Mouse (Mus musculus) stomach, postnatal 0 days (tissue): ENCODE results near the gene Zfp524. TPM values are rescaled to one million over a fixed set of nuclear protein-coding genes. Genes with fewer than 3 reads are reported as not detected.

Source experiments
- ATAC-seq: fragments of 200-750 bp; cut with Nextera tagmentation; 2 replicates; pipeline ENCODE4 v1.8.0; 2017; ENCODE audit not compliant: low FRiP score, low TSS enrichment
- DNase-seq: peaks from one replicate; pipeline ENCODE4 v3.0.0-alpha.2; 2016; ENCODE audit warnings: low spot score
- H3K27ac ChIP-seq: fragments of 300-500 bp; sonication (generic); replicated peaks from 2 replicates; pipeline ENCODE4 v1.5.1; 2014; ENCODE audit warnings: mild to moderate bottlenecking, control low read depth
- H3K27me3 ChIP-seq: fragments of 300-500 bp; sonication (generic); 2 replicates; pipeline ENCODE4 v1.6.1; 2014; ENCODE audit warnings: low read length; ENCODE audit not compliant: control insufficient read depth, insufficient read depth
- H3K36me3 ChIP-seq: fragments of 300-500 bp; sonication (generic); 2 replicates; pipeline ENCODE4 v1.6.1; 2014; ENCODE audit warnings: low read length, mixed read lengths; ENCODE audit not compliant: control insufficient read depth, insufficient read depth
- H3K4me1 ChIP-seq: fragments of 300-500 bp; sonication (generic); replicated peaks from 2 replicates; pipeline ENCODE4 v1.6.1; 2014; ENCODE audit warnings: antibody characterized with exemption; ENCODE audit not compliant: control insufficient read depth, insufficient read depth
- H3K4me2 ChIP-seq: fragments of 300-500 bp; sonication (generic); replicated peaks from 2 replicates; pipeline ENCODE4 v1.6.1; 2014; ENCODE audit warnings: low read depth, mild to moderate bottlenecking, control low read depth, moderate library complexity
- H3K4me3 ChIP-seq: fragments of 300-500 bp; sonication (generic); 2 replicates; pipeline ENCODE4 v1.5.1; 2014; ENCODE audit warnings: low read depth, low read length, control low read depth
- H3K9ac ChIP-seq: fragments of 300-500 bp; sonication (generic); 2 replicates; pipeline ENCODE4 v1.6.1; 2014; ENCODE audit warnings: mild to moderate bottlenecking, low read length, control low read depth, mixed read lengths
- H3K9me3 ChIP-seq: fragments of 300-500 bp; sonication (generic); 2 replicates; pipeline ENCODE4 v1.6.1; 2016; ENCODE audit warnings: low read length; ENCODE audit not compliant: control insufficient read depth
- CTCF ChIP-seq: IDR thresholded peaks from 2 replicates; pipeline ENCODE4 v1.5.1; 2016; ENCODE audit warnings: antibody characterized with exemption, low read depth, mild to moderate bottlenecking, moderate library complexity
- EP300 ChIP-seq: optimal IDR thresholded peaks from 2 replicates; pipeline ENCODE3; 2016; ENCODE audit warnings: antibody characterized with exemption
- WGBS: fragments of 180-500 bp; shearing (Covaris S2); extraction: QIAGEN DNeasy Blood & Tissue Kit; methylation state at CpG from one replicate; pipeline ENCODE4 v1.1.7; 2014; 5-methylcytosine and 5-hydroxymethylcytosine counted together
- polyA plus RNA-seq: library from polyadenylated mRNA; unstranded; fragments of >200 nt; fragmentation: Nextera tagmentation; extraction: Ambion mirVana; gene quantifications from 2 replicates; pipeline ENCODE4 v1.2.1, GENCODE M21; 2015

Zfp524 gene
- polyA plus RNA-seq, 1 experiment from 2014 or later, result 14.0 TPM

- Histone ChIP-seq H3K9me3 (peaks cover 1% of the 10 kb centered on the region), H3K27me3 (no peaks in the 10 kb centered on the region), H3K36me3 (peaks cover 21% of the 10 kb centered on the region), H3K4me3 (no peak overlapping the region), H3K27ac (no peak overlapping the region), H3K4me1 (no peaks in the 10 kb centered on the region), H3K4me2 (no peak overlapping the region), H3K9ac (no peak overlapping the region)
- DNase-seq, result no peak
- TF ChIP-seq CTCF (no peak), EP300 (no peak)
- WGBS, result 96% methylated on average over 9 of the region's 9 CpGs
- no peak for ATAC-seq
Observed at GRCm38 (mm10) chr7:5036136-5036535, 21.9 kb downstream of the Zfp524 start.

GRCm38 (mm10) chr7:5037026-5037425 lies 22.8 kb downstream of the Zfp524 start:
- DNase-seq (no peak), ATAC-seq (no peak)
- no peak overlapping the region for H3K4me2 ChIP-seq
- H3K27me3 ChIP-seq, result no peaks in the 10 kb centered on the region
- TF ChIP-seq CTCF (no peak), EP300 (no peak)
- no peaks in the 10 kb centered on the region for H3K9me3 ChIP-seq
- no peak overlapping the region for H3K4me3 ChIP-seq
- WGBS, result 90% methylated on average over 7 of the region's 7 CpGs
- H3K27ac ChIP-seq, result no peak overlapping the region
- peaks cover 12% of the 10 kb centered on the region for H3K36me3 ChIP-seq
- no peak overlapping the region for H3K9ac ChIP-seq
- H3K4me1 ChIP-seq, result no peaks in the 10 kb centered on the region

GRCm38 (mm10) chr7:5037467-5037866 lies 23.3 kb downstream of the Zfp524 start:
- DNase-seq, result no peak

GRCm38 (mm10) chr7:5038109-5038732 lies 24.0 kb downstream of the Zfp524 start, which contains the start of gene Zfp784:
Gene Zfp784 (minus strand): TSS chr7:5038446.
- peak within 1 kb of the TSS; percentile 55 for H3K4me2 ChIP-seq
- H3K4me3 ChIP-seq, result peak within 1 kb of the TSS; percentile 67
- DNase-seq (peak; percentile 95), ATAC-seq (peak; percentile 98)
- peaks cover 5% of the 10 kb centered on the region; the same call in 1 of the 2 replicates for H3K36me3 ChIP-seq
- under 1% methylated on average over 47 of the region's 48 CpGs for WGBS
- H3K27ac ChIP-seq, result peak within 1 kb of the TSS; percentile 98
- no peaks in the 10 kb centered on the region for H3K4me1 ChIP-seq
- H3K9me3 ChIP-seq, result no peaks in the 10 kb centered on the region
- H3K27me3 ChIP-seq, result no peaks in the 10 kb centered on the region
- TF ChIP-seq CTCF (no peak), EP300 (peak; percentile 84)
- H3K9ac ChIP-seq, result peak within 1 kb of the TSS; percentile 84

More at GRCm38 (mm10) chr7:5037467-5037866, 23.3 kb downstream of the Zfp524 start:
- TF ChIP-seq CTCF, result no peak
- no peak for TF ChIP-seq EP300
- 84% methylated on average over 8 of the region's 8 CpGs for whole genome bisulfite sequencing
- no peak overlapping the region for H3K9ac ChIP-seq
- H3K9me3 ChIP-seq, result no peaks in the 10 kb centered on the region
- H3K27me3 ChIP-seq, result no peaks in the 10 kb centered on the region
- peak overlapping the region; percentile 67 for H3K4me3 ChIP-seq
- peak overlapping the region; percentile 98 for H3K27ac ChIP-seq
- H3K4me2 ChIP-seq, result peak overlapping the region; percentile 55
- peaks cover 9% of the 10 kb centered on the region; the same call in 1 of the 2 replicates for H3K36me3 ChIP-seq
- H3K4me1 ChIP-seq, result no peaks in the 10 kb centered on the region
- no peak for ATAC-seq

- TF ChIP-seq CTCF, result no peak
- no peak for TF ChIP-seq EP300
- DNase-seq, result no peak
- no peak for ATAC-seq
- H3K27me3 ChIP-seq, result no peaks in the 10 kb centered on the region
- H3K27ac ChIP-seq, result peak overlapping the region; percentile 98
- 16% methylated on average over 5 of the region's 5 CpGs for WGBS
- peak overlapping the region; percentile 55 for H3K4me2 ChIP-seq
- H3K4me1 ChIP-seq, result no peaks in the 10 kb centered on the region
- peak overlapping the region; percentile 67 for H3K4me3 ChIP-seq
- peaks cover 4% of the 10 kb centered on the region; the same call in 1 of the 2 replicates for H3K36me3 ChIP-seq
- no peaks in the 10 kb centered on the region for H3K9me3 ChIP-seq
- peak overlapping the region; percentile 84 for H3K9ac ChIP-seq
Observed at GRCm38 (mm10) chr7:5038940-5039339, 24.7 kb downstream of the Zfp524 start.

- TF ChIP-seq CTCF (no peak), EP300 (no peak)
- DNase-seq (no peak), ATAC-seq (no peak)
- no peaks in the 10 kb centered on the region for H3K9me3 ChIP-seq
- 58% methylated on average over 2 of the region's 2 CpGs for WGBS
- H3K36me3 ChIP-seq, result no peaks in the 10 kb centered on the region
- no peak overlapping the region for H3K9ac ChIP-seq
- H3K4me2 ChIP-seq, result no peak overlapping the region
- no peaks in the 10 kb centered on the region for H3K27me3 ChIP-seq
- no peaks in the 10 kb centered on the region for H3K4me1 ChIP-seq
- H3K4me3 ChIP-seq, result no peak overlapping the region
- no peak overlapping the region for H3K27ac ChIP-seq
Observed at GRCm38 (mm10) chr7:5044981-5045380, 30.8 kb downstream of the Zfp524 start.
